Mouse (Mus musculus) lung, postnatal 0 days (tissue): ENCODE data around the gene Ptp4a2.

Source experiments
- CTCF ChIP-seq: IDR thresholded peaks from 2 replicates; pipeline ENCODE4 v1.5.1; 2016; ENCODE audit warnings: antibody characterized with exemption, mild to moderate bottlenecking
- EP300 ChIP-seq: IDR thresholded peaks from 2 replicates; pipeline ENCODE4 v1.6.1; 2016; ENCODE audit warnings: antibody characterized with exemption, mild to moderate bottlenecking, control low read depth

DNA sequence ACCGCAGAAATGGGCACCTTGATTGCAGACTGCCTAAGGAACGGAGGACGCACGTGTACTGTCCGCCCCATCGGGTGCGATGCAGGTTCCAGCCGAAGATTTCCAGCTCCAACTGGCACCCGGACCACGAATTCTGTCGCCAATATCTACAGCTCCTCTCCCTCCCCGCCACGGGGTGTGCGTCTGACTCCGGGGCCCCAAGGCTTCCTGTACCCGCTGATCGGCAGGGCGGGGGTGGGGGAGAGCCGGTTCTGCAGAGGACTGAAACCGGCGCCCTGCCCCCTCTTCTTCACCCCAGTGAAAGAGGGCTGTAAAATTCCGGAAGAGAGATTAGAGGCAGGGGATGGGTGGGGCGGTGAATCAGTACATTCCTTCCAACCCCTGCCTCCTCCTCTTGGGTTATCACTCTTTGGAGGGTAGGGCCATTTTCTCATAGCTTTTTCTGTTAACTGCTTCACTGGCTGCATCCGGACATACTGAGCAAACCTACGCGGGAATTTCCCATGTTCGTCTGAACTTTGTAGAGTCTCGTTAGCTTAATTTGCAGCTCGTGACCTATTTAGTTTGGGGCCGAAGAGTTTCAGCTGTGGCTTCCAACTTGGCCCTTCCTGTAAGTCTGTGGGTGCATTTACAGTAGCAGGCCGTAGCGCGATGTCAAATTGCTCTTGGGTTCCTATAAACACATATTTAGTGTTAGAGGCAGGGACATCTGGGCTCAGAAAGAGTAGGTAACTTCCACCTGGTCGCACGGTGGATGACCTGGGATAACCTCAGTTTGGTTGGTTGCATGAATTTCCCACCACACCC lies at the start of gene Ptp4a2:
- no peak for TF ChIP-seq CTCF
- peak; percentile 93 for TF ChIP-seq EP300
